Mouse (Mus musculus): Measurements from ENCODE around the gene Col5a3. TPM values are rescaled to one million over a fixed set of nuclear protein-coding genes. Genes with fewer than 3 reads are reported as not detected.
A peak's percentile ranks its signal among the peaks of the same experiment; 100 is the strongest.

Gene Col5a3
- total RNA-seq (2014; rRNA removed) (1.2 and 3.7 TPM in 2 replicates), polyA plus RNA-seq (2015; fragmentation: Nextera tagmentation; extraction: Ambion mirVana) (0.40 TPM in 2 replicates)

- Histone ChIP-seq H3K4me3 (ENCODE audit: low read depth, low read length) (no peak within 1 kb of the TSS), H3K36me3 (ENCODE audit: insufficient read depth) (no peaks in the 10 kb centered on the region), H3K4me1 (ENCODE audit: insufficient read depth) (no peaks in the 10 kb centered on the region), H3K4me2 (ENCODE audit: low read depth) (peak within 1 kb of the TSS; percentile 31), H3K9me3 (ENCODE audit: low read length) (no peaks in the 10 kb centered on the region), H3K27ac (ENCODE audit: low read depth, low read length) (no peak within 1 kb of the TSS), H3K27me3 (ENCODE audit: insufficient read depth, low read length) (peaks cover 3% of the 10 kb centered on the region), H3K9ac (no peak within 1 kb of the TSS)
- 6% methylated on average over 29 of the region's 29 CpGs for WGBS
- ATAC-seq, result no peak
- no peak for TF ChIP-seq CTCF (IDR thresholded peaks at IDR 0.05; ENCODE audit: low read depth)
- no peak for DNase-seq
Measured at GRCm38 (mm10) chr9:20814521-20815272, at the start of gene Col5a3. Gene Col5a3, minus strand, starts transcription at chr9:20815067.

- Histone ChIP-seq H3K9me3 (ENCODE audit: low read length) (no peaks in the 10 kb centered on the region), H3K4me2 (ENCODE audit: low read depth) (no peak overlapping the region), H3K36me3 (ENCODE audit: insufficient read depth) (no peaks in the 10 kb centered on the region), H3K4me3 (ENCODE audit: low read depth, low read length) (no peak overlapping the region), H3K27ac (ENCODE audit: low read depth, low read length) (no peak overlapping the region), H3K9ac (no peak overlapping the region), H3K27me3 (ENCODE audit: insufficient read depth, low read length) (0 out of 2 replicates have a peak, but pooled peaks cover 5% of the 10 kb centered on the region), H3K4me1 (ENCODE audit: insufficient read depth) (no peaks in the 10 kb centered on the region)
- no peak for TF ChIP-seq CTCF (IDR thresholded peaks at IDR 0.05; ENCODE audit: low read depth)
- WGBS, result 58% methylated on average over 4 of the region's 4 CpGs
- no peak for DNase-seq
- ATAC-seq, result no peak
Measured at GRCm38 (mm10) chr9:20862225-20862624, 47.4 kb upstream of the Col5a3 start.

- Histone ChIP-seq H3K36me3 (ENCODE audit: insufficient read depth) (no peaks in the 10 kb centered on the region), H3K9ac (no peak overlapping the region), H3K4me2 (ENCODE audit: low read depth) (no peak overlapping the region), H3K9me3 (ENCODE audit: low read length) (no peaks in the 10 kb centered on the region), H3K4me1 (ENCODE audit: insufficient read depth) (no peaks in the 10 kb centered on the region), H3K27ac (ENCODE audit: low read depth, low read length) (no peak overlapping the region), H3K4me3 (ENCODE audit: low read depth, low read length) (no peak overlapping the region), H3K27me3 (ENCODE audit: insufficient read depth, low read length) (0 out of 2 replicates have a peak, but pooled peaks cover 5% of the 10 kb centered on the region)
- TF ChIP-seq CTCF (IDR thresholded peaks at IDR 0.05; ENCODE audit: low read depth), result peak; percentile 64
- WGBS, result 6% methylated on average over 4 of the region's 4 CpGs
- ATAC-seq (no peak), DNase-seq (peak; percentile 55)
Measured at GRCm38 (mm10) chr9:20861821-20862220, 47.0 kb upstream of the Col5a3 start.

GRCm38 (mm10) chr9:20859926-20860325 lies 45.1 kb upstream of the Col5a3 start:
- ATAC-seq (no peak), DNase-seq (no peak)
- Histone ChIP-seq H3K4me2 (ENCODE audit: low read depth) (no peak overlapping the region), H3K36me3 (ENCODE audit: insufficient read depth) (no peaks in the 10 kb centered on the region), H3K27ac (ENCODE audit: low read depth, low read length) (no peak overlapping the region), H3K27me3 (ENCODE audit: insufficient read depth, low read length) (0 out of 2 replicates have a peak, but pooled peaks cover 3% of the 10 kb centered on the region), H3K4me3 (ENCODE audit: low read depth, low read length) (no peak overlapping the region), H3K4me1 (ENCODE audit: insufficient read depth) (no peaks in the 10 kb centered on the region), H3K9ac (no peak overlapping the region), H3K9me3 (ENCODE audit: low read length) (no peaks in the 10 kb centered on the region)
- WGBS, result 50% methylated on average over 6 of the region's 6 CpGs
- peak; percentile 5; the same call in 1 of the 2 replicates for TF ChIP-seq CTCF (IDR thresholded peaks at IDR 0.05; ENCODE audit: low read depth)

GRCm38 (mm10) chr9:20857131-20857530 lies 42.3 kb upstream of the Col5a3 start:
- Histone ChIP-seq H3K27ac (ENCODE audit: low read depth, low read length) (no peak overlapping the region), H3K9me3 (ENCODE audit: low read length) (no peaks in the 10 kb centered on the region), H3K27me3 (ENCODE audit: insufficient read depth, low read length) (no peaks in the 10 kb centered on the region), H3K4me2 (ENCODE audit: low read depth) (no peak overlapping the region), H3K4me1 (ENCODE audit: insufficient read depth) (no peaks in the 10 kb centered on the region), H3K9ac (no peak overlapping the region), H3K36me3 (ENCODE audit: insufficient read depth) (no peaks in the 10 kb centered on the region), H3K4me3 (ENCODE audit: low read depth, low read length) (no peak overlapping the region)
- ATAC-seq (no peak), DNase-seq (no peak)
- WGBS, result 13% methylated on average over 6 of the region's 6 CpGs
- no peak for TF ChIP-seq CTCF (IDR thresholded peaks at IDR 0.05; ENCODE audit: low read depth)

GRCm38 (mm10) chr9:20850179-20850578 lies 35.3 kb upstream of the Col5a3 start:
- Histone ChIP-seq H3K9me3 (ENCODE audit: low read length) (no peaks in the 10 kb centered on the region), H3K36me3 (ENCODE audit: insufficient read depth) (no peaks in the 10 kb centered on the region), H3K27ac (ENCODE audit: low read depth, low read length) (no peak overlapping the region), H3K4me1 (ENCODE audit: insufficient read depth) (no peaks in the 10 kb centered on the region), H3K27me3 (ENCODE audit: insufficient read depth, low read length) (no peaks in the 10 kb centered on the region), H3K4me2 (ENCODE audit: low read depth) (no peak overlapping the region), H3K4me3 (ENCODE audit: low read depth, low read length) (no peak overlapping the region), H3K9ac (no peak overlapping the region)
- ATAC-seq, result no peak
- WGBS, result 88% methylated on average over 2 of the region's 2 CpGs
- DNase-seq, result no peak
- no peak for TF ChIP-seq CTCF (IDR thresholded peaks at IDR 0.05; ENCODE audit: low read depth)

GRCm38 (mm10) chr9:20842670-20843069 lies 27.8 kb upstream of the Col5a3 start:
- WGBS, result 40% methylated on average over 2 of the region's 2 CpGs
- no peaks in the 10 kb centered on the region for H3K36me3 ChIP-seq (ENCODE audit: insufficient read depth)
- no peak overlapping the region for H3K9ac ChIP-seq
- ATAC-seq (no peak), DNase-seq (peak; percentile 31)
- H3K4me3 ChIP-seq (ENCODE audit: low read depth, low read length), result no peak overlapping the region
- no peak overlapping the region for H3K27ac ChIP-seq (ENCODE audit: low read depth, low read length)
- H3K27me3 ChIP-seq (ENCODE audit: insufficient read depth, low read length), result no peaks in the 10 kb centered on the region
- TF ChIP-seq CTCF (IDR thresholded peaks at IDR 0.05; ENCODE audit: low read depth), result peak; percentile 71
- no peaks in the 10 kb centered on the region for H3K4me1 ChIP-seq (ENCODE audit: insufficient read depth)
- H3K4me2 ChIP-seq (ENCODE audit: low read depth), result no peak overlapping the region
- no peaks in the 10 kb centered on the region for H3K9me3 ChIP-seq (ENCODE audit: low read length)
